Mouse (Mus musculus) kidney, postnatal 10 days (tissue): ENCODE results near the gene Cd86.

Experiments
- DNase-seq: peaks from one replicate; pipeline ENCODE4 v3.0.0; 2021; ENCODE audit warnings: mixed read lengths

Gene Cd86

DNA sequence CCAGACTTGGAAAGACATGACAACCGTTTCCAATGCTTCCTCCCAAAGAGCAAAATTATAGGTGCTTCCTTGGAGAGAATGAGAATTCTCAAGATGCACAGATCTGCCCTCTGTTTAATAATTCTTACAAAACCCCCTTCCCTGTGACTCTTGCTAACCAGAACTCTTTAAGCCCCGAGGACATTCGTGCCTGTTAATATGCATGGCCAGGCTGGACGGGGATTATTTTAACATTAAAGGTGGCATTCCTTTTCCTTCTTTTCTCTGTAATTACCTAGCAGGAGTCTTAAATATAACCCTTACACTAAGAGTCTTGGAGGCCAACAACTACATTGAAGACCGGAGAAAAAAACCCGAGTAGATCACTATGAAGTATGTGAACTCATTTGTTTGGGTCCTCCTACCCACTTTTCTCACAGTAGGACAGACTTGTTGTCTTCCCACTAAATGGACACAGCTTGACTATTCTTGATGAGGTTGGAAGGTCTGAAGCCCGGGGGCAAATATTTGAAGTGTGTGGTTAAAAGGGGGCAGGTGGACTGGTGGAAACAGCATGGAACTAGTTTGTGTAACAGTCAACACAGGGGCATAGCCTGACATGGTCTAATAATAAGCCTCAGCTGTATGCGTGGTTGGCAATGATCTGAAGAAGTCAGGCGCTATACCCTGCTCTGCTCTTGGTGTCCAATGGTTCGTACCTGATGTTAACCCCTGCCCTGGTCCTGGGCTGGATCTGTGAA lies 69.0 kb downstream of the Cd86 start:
- DNase-seq, result peak; percentile 26

DNA sequence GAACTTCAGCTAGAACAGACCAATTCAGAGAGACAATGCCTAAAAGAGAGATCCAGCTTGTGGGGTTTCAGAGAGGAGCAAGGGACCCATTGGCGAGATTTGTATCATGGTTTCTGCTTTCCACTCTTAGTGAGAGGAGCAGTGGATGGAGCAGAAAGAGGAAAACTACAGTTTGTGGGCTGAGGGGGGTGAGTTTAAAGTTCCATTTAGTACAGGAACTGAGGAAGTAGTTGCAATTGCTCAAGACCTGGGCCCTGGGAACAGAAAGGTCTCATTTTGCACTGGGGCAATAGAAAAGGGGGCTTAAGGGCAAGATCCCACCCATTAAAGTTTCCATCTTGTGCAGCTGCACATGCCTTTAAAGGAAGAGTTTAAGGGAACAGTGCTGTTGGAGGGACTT lies 76.0 kb downstream of the Cd86 start:
- DNase-seq, result no peak

DNA sequence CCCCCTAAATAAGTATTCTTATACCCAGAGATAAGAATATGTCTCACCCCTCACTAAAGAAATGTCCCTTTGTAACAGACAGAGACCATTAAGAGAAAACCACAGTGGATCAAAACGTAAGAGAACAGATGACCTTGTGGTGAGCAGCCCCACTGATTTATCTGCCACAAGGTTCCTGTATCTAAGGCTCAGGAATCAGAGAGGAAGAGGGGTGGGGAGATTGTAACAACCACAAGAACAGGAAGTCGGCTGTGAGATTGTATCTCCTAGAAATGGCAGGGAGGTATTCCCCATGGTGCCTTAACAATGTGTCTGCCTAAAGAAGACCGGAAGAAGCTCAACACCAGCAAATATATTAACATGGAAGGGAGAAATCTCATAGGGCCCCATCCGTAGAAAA lies 77.9 kb downstream of the Cd86 start:
- DNase-seq, result no peak

DNA sequence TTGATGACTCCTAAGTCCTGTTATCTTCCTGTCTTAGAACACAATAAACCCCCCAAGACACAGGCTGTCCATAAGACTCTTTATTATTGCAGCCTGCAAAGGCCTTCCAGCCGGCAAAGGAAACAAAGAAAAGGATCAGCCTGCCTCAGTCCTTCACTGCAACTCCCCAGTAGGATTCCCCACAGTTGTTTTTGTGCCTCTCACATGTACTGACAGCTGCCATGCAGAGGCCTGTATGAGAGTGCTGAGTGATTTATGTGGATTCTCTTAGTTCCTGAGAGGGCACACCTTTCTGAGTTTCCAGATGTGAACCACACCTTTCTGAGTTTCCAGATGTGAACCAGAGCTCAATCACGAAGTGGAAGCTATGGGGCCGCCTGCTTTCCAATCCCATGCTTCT lies 83.8 kb downstream of the Cd86 start:
- no peak for DNase-seq

DNA sequence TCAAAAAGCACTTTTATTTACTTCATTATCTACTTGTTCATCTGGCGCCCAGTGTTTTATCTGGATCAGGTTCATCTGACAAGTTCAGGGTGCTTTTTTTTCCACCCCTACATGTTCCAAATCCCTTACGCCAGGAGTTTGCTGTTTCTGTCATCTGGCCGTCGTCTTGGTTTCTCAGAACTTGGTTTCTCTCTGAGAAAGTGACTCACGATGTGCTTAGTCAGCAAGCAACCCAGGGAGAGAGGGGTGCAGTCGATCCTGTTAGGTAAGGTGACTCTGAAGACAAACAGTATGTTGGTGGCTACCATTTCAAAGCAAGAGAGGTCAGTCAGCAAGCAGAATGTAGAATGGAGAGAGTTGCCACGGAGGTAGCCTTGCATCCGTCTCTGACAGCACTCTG lies 93.9 kb downstream of the Cd86 start:
- no peak for DNase-seq

DNA sequence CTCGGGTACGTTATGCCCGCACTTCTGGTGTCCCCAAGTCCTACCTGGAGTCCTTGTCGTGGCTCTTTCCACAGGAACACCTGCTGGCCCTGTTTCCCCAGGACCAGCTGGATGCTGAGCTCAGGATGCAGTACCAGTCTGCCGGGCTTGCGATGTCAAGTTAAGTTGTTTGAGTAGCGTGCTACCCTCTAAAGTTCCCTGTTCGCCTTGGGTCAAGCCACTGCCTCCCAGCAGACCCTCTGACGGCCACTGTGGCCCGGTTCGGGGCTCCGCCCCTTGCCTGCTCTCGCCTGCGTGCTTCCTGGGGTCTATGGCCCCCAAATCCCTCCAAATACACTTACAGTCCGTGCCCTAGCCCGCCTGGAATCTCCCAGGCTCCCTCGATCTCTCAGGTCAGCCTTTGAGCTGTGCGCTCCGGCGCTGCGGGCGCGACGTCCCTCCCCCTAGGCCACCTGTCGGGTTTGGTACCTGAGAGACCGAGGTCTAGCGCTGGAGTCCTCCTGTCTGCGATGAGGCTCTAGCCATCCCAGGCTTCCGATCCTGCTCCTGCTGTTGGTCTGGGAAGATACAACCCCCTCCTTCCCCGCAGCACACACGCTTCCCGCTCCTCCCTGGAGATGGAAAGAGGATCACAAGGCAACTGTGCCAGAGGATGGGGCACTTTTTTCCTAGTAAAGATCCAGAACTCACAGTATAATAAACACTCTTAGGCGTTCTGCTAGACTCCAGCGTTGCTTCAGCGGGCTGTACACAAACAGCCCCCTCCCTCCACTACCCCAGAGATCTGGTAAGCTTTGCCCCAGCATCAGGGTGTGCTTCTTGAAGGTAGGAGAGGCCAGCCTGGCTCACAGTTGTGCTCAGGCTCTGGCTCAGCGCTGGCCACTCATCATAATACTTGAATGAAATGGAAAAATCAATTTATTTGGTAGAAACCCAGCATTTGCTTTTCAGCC lies 104.2 kb downstream of the Cd86 start, which contains the start of gene Casr:
Gene Casr (minus strand): TSS at position 756 of the 953 bp plus-strand sequence.
- peak; percentile 26 for DNase-seq

DNA sequence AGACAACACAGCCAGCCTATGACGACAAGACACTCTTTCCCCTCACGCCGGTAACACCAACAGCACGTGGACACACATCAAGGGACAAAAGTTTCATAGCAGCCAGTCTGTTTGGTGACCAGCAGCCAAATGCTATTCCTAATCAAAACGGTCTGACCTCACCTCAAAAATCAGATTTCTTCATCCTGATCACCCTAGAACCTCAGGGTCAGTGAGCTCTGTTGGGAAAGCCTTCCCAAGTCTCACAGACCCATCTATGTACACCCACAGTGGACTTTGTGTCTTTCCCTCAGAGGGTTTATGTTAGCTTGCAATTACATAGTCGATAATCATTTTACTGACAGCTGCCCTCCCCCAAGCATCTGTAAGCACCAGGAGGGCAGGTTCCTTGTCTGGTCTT lies 106.3 kb downstream of the Cd86 start:
- no peak for DNase-seq

DNA sequence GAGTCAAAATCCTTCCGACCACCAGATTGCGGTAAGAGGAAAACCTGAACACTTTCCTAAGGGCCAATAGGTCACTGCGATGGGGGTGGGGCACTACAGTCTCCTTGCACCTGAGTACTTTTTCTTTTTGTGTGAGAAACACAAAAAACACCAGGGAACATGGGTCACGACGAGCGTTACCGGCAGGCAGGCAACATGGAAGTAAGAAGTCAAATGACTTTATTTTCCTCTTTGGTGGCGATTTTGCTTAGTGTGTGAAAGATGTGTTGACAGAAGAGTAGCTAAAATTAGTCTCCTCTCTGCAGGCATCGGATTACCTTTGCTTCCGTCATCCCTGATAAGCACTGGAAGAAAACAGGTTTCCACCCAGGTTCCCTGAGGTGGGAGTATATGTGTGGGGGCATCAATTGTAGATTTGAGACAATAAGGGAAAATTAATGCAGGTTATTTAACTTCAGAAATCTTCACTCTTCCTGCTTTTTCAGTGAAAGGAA lies 110.2 kb downstream of the Cd86 start:
- DNase-seq, result no peak
